ENCODE assay signal across 26 mouse cellular contexts in the genomic region with DNA sequence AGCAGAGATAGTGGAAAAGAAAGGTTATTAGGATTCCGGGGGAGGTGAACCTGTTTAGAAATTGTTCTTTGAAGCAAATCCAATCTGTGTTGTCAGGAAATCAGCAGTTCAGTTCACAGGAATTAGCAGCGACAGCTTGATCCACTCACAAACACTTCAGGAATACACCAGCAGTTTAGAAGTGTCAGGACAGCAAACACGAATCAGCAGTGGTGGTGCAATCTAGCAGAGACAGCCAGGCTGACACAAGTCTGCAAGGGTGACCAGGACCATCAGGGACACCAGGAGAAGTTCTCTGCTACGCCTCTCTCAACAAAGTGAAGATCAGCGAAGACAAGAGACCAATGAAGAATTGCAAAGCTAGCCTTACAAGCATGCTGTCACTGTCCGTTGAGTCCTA. TPM values are rescaled to one million over a fixed set of nuclear protein-coding genes. Genes with fewer than 3 reads are reported as not detected.
DNase-seq lines count a peak whose midpoint lies in the region; ATAC-seq and TF ChIP-seq lines count a peak whose summit lies in the region.
"Had no signal": no experiment of that assay in that cellular context is flagged by ENCODE, and none has a peak within 500 bp of the region (broad histone marks: within the 10 kb centered on the region; RNA-seq: fewer than 3 reads in every experiment).

No protein-coding gene starts in this region.

- TF ChIP-seq CTCF in lung, embryonic 14.5 days (IDR thresholded peaks at IDR 0.05; ENCODE audit: low read depth), result no peak
- no peak for TF ChIP-seq CTCF in lung, adult 2 months (IDR thresholded peaks at IDR 0.05; ENCODE audit: insufficient read depth, low read length)
- no peak for TF ChIP-seq CTCF in lung, postnatal 0 days (IDR thresholded peaks at IDR 0.05)
- no peak for TF ChIP-seq CTCF in layer of hippocampus, adult 2 months (conservative IDR thresholded peaks at IDR 0.05)

- H3K4me1 ChIP-seq in lung, embryonic 14.5 days (ENCODE audit: insufficient read depth), result peaks cover 3% of the 10 kb centered on the region
- H3K4me1 ChIP-seq in lung, adult 2 months (ENCODE audit: control insufficient read depth, insufficient read depth, low read length), result no peaks in the 10 kb centered on the region
- no peaks in the 10 kb centered on the region; the same call in 1 of the 2 replicates for H3K4me1 ChIP-seq in lung, postnatal 0 days (ENCODE audit: insufficient read depth, low read depth, low read length)

- peak; percentile 62 for DNase-seq in lung, embryonic 14.5 days
- DNase-seq in lung, adult 2 months, result no peak
- DNase-seq in lung, postnatal 0 days (ENCODE audit: low spot score), result peak; percentile 76
- DNase-seq in lung, postnatal 14 days, result peak; percentile 61
- peak; percentile 71 for DNase-seq in lung, postnatal 36 days
- DNase-seq in left cerebral cortex, adult 9 months (ENCODE audit: low spot score in 2 of 2), result no peak
- DNase-seq in layer of hippocampus, adult 2 months (ENCODE audit: low spot score in 2 of 2), result no peak
- DNase-seq in right cerebral cortex, postnatal 14 days, result no peak
- DNase-seq: adrenal gland, adult 8-10 months; adrenal gland, postnatal 14 days; adrenal gland, postnatal 36 days; B cell, adult 2 months; cerebellum, adult 11-12 months; cerebellum, adult 2 months; cerebellum, adult 9-10 months; cerebellum, postnatal 10 days; cerebellum, postnatal 25 days had no signal

- H3K4me3 ChIP-seq in lung, embryonic 14.5 days (ENCODE audit: low read depth, low read length), result no peak overlapping the region
- no peak overlapping the region for H3K4me3 ChIP-seq in lung, adult 2 months (replicated peaks; ENCODE audit: extremely low read depth, low read depth, low read length)
- no peak overlapping the region for H3K4me3 ChIP-seq in lung, postnatal 0 days (ENCODE audit: low read depth, low read length)
- no peak overlapping the region for H3K4me3 ChIP-seq in layer of hippocampus, adult 2 months
- H3K4me3 ChIP-seq: embryonic facial prominence, embryonic 10.5 days; embryonic facial prominence, embryonic 12.5 days; forebrain, embryonic 13.5 days had no signal

- peaks cover 31% of the 10 kb centered on the region for H3K27me3 ChIP-seq in lung, embryonic 14.5 days (ENCODE audit: insufficient read depth, low read length)
- peaks cover 20% of the 10 kb centered on the region for H3K27me3 ChIP-seq in lung, postnatal 0 days (replicated peaks; ENCODE audit: insufficient read depth, low read length)

- H3K4me2 ChIP-seq in lung, embryonic 14.5 days, result no peak overlapping the region
- H3K4me2 ChIP-seq in lung, postnatal 0 days (replicated peaks; ENCODE audit: low read depth, low read length), result no peak overlapping the region
- H3K4me2 ChIP-seq: embryonic facial prominence, embryonic 12.5 days; forebrain, embryonic 13.5 days had no signal

- no peak overlapping the region for H3K9ac ChIP-seq in lung, embryonic 14.5 days
- H3K9ac ChIP-seq in lung, postnatal 0 days (replicated peaks; ENCODE audit: low read depth), result no peak overlapping the region
- H3K9ac ChIP-seq: embryonic facial prominence, embryonic 12.5 days; forebrain, embryonic 13.5 days had no signal

- 54% methylated on average over 6 of the region's 6 CpGs for WGBS in lung, embryonic 14.5 days
- 64% methylated on average over 6 of the region's 6 CpGs for WGBS in lung, adult 2 months
- 60% methylated on average over 6 of the region's 6 CpGs for WGBS in lung, postnatal 0 days

- no peaks in the 10 kb centered on the region for H3K36me3 ChIP-seq in lung, embryonic 14.5 days (ENCODE audit: insufficient read depth)
- no peaks in the 10 kb centered on the region for H3K36me3 ChIP-seq in lung, postnatal 0 days (ENCODE audit: insufficient read depth, low read length)
- H3K36me3 ChIP-seq: embryonic facial prominence, embryonic 10.5 days; embryonic facial prominence, embryonic 12.5 days; G1E had no signal

- no peak for TF ChIP-seq POLR2A in lung, adult 2 months (IDR thresholded peaks at IDR 0.05; ENCODE audit: borderline replicate concordance, extremely low read depth, low read depth, low read length)

- no peak for TF ChIP-seq EP300 in lung, postnatal 0 days (IDR thresholded peaks at IDR 0.05)

- no peak for ATAC-seq in lung, embryonic 14.5 days (ENCODE audit: insufficient read depth)
- peak; percentile 49 for ATAC-seq in lung, postnatal 0 days
- ATAC-seq: activated CD4-positive, CD25-positive, alpha-beta regulatory T cell, adult 4 months; CD4-positive, CD25-positive, alpha-beta regulatory T cell, adult 4 months; forebrain, embryonic 13.5 days; Patski had no signal

- H3K9me3 ChIP-seq in lung, embryonic 14.5 days (ENCODE audit: low read depth, low read length), result peaks cover 5% of the 10 kb centered on the region; the same call in 1 of the 2 replicates
- H3K9me3 ChIP-seq in lung, postnatal 0 days (ENCODE audit: low read length), result no peaks in the 10 kb centered on the region
- H3K9me3 ChIP-seq: embryonic facial prominence, embryonic 10.5 days; embryonic facial prominence, embryonic 12.5 days had no signal

- no peak overlapping the region for H3K27ac ChIP-seq in lung, embryonic 14.5 days (ENCODE audit: low read depth)
- H3K27ac ChIP-seq in lung, postnatal 0 days (ENCODE audit: low read length), result no peak overlapping the region
- H3K27ac ChIP-seq in layer of hippocampus, adult 2 months, result no peak overlapping the region
- H3K27ac ChIP-seq: embryonic facial prominence, embryonic 10.5 days; embryonic facial prominence, embryonic 12.5 days; forebrain, embryonic 13.5 days had no signal

RNA-seq across cellular contexts. Expression of a gene that starts 3.6 kb away (rescaled TPM):
- polyA plus RNA-seq in lung, embryonic 14.5 days (2014; fragmentation: Nextera tagmentation; extraction: Ambion mirVana), result 0.14 and 0.83 TPM in 2 replicates
- polyA plus RNA-seq in lung, adult 2 months (2012; rRNA removed), result 0.62 and 0.71 TPM in 2 replicates
- polyA plus RNA-seq in lung, postnatal 0 days (2015; fragmentation: Nextera tagmentation; extraction: Ambion mirVana), result 0.08 and 0.26 TPM in 2 replicates
- 10 to 100 TPM; 37.9 to 39.8 TPM for total RNA-seq in layer of hippocampus, adult 2 months (2021)
- total RNA-seq: adrenal gland, adult 18-20 months; adrenal gland, postnatal 14 days; adrenal gland, postnatal 36 days; CH12.LX had no signal
- polyA plus RNA-seq: activated CD4-positive, CD25-positive, alpha-beta regulatory T cell, adult 4 months; CD4-positive, CD25-positive, alpha-beta regulatory T cell, adult 4 months; G1E; Patski had no signal

RNA-seq across cellular contexts. Expression of a gene that starts 54.7 kb away (rescaled TPM):
- polyA plus RNA-seq in lung, embryonic 14.5 days (2014; fragmentation: Nextera tagmentation; extraction: Ambion mirVana), result 7.7 and 10.0 TPM in 2 replicates
- polyA plus RNA-seq in lung, adult 2 months (2012; rRNA removed), result 14.4 and 25.9 TPM in 2 replicates
- polyA plus RNA-seq in lung, postnatal 0 days (2015; fragmentation: Nextera tagmentation; extraction: Ambion mirVana), result 5.6 and 5.9 TPM in 2 replicates
- total RNA-seq in layer of hippocampus, adult 2 months (2021), result 10 to 100 TPM; 20.7 to 20.9 TPM

RNA-seq across cellular contexts. Expression of a gene that starts 54.8 kb away (rescaled TPM):
- 81.4 and 84.6 TPM in 2 replicates for polyA plus RNA-seq in lung, embryonic 14.5 days (2014; fragmentation: Nextera tagmentation; extraction: Ambion mirVana)
- 21.4 and 25.5 TPM in 2 replicates for polyA plus RNA-seq in lung, adult 2 months (2012; rRNA removed)
- 134 and 145 TPM in 2 replicates for polyA plus RNA-seq in lung, postnatal 0 days (2015; fragmentation: Nextera tagmentation; extraction: Ambion mirVana)
- total RNA-seq in layer of hippocampus, adult 2 months (2021), result 10 to 100 TPM; 56.9 to 69.9 TPM

RNA-seq across cellular contexts. Expression of a gene that starts 55.0 kb away (rescaled TPM):
- 23.1 and 24.7 TPM in 2 replicates for polyA plus RNA-seq in lung, embryonic 14.5 days (2014; fragmentation: Nextera tagmentation; extraction: Ambion mirVana)
- polyA plus RNA-seq in lung, adult 2 months (2012; rRNA removed), result 0.48 and 5.4 TPM in 2 replicates
- polyA plus RNA-seq in lung, postnatal 0 days (2015; fragmentation: Nextera tagmentation; extraction: Ambion mirVana), result 8.4 and 11.6 TPM in 2 replicates
- total RNA-seq in layer of hippocampus, adult 2 months (2021), result 10 to 100 TPM; 29.4 to 34.4 TPM

Comparison
In these comparisons a context has a peak if more than half of its experiments do, and no peak if none do; other contexts are left out.
1. DNase-seq: peak in lung, embryonic 14.5 days (single experiment), lung, postnatal 0 days (single experiment), lung, postnatal 14 days (single experiment) and lung, postnatal 36 days (single experiment); none in lung, adult 2 months (single experiment), left cerebral cortex, adult 9 months (0 of 2), layer of hippocampus, adult 2 months (0 of 2) and right cerebral cortex, postnatal 14 days (single experiment).